In the genomic region with DNA sequence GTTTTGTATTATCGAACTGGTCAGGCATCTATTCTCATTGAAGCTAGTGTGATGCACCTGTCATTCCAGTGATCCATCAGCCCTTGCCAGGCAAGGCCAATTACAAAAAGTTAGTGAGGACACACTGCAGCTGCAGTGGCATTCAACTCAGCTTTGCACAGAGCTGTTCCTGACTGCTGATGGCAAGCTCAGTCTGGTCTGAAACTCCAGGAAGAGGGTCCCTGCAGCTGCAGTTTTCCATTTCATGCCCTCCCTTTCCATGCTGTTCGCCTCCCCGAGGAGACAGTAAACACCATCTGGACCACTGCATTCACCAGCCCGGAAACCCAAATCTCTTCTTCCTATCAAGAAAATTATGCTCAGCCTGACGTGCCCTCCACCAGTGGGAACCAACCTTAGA, we compare ENCODE assay signal across 32 mouse cellular contexts. TPM values are rescaled to one million over a fixed set of nuclear protein-coding genes. Genes with fewer than 3 reads are reported as not detected.
"Had no signal": no experiment of that assay in that cellular context is flagged by ENCODE, and none has a peak within 500 bp of the region (broad histone marks: within the 10 kb centered on the region; RNA-seq: fewer than 3 reads in every experiment).

No protein-coding gene starts in this region.

- H3K27me3 ChIP-seq: heart, embryonic 12.5 days; intestine, embryonic 15.5 days; liver, embryonic 13.5 days; liver, embryonic 15.5 days had no signal

- H3K4me2 ChIP-seq: heart, embryonic 12.5 days; hindbrain, embryonic 12.5 days; hindbrain, embryonic 14.5 days; intestine, embryonic 15.5 days; limb, embryonic 12.5 days; liver, embryonic 11.5 days; liver, embryonic 13.5 days; liver, embryonic 15.5 days had no signal

- H3K9me3 ChIP-seq: heart, embryonic 10.5 days; heart, embryonic 12.5 days; hindbrain, embryonic 10.5 days; hindbrain, embryonic 12.5 days; intestine, embryonic 15.5 days; limb, embryonic 12.5 days; liver, embryonic 13.5 days; liver, embryonic 15.5 days had no signal

- H3K27ac ChIP-seq: gastrocnemius, adult 2 months; heart, embryonic 10.5 days; hindbrain, embryonic 10.5 days; hindbrain, embryonic 12.5 days; hindbrain, embryonic 14.5 days; intestine, embryonic 15.5 days; layer of hippocampus, adult 2 months; limb, embryonic 12.5 days; liver, embryonic 13.5 days; liver, embryonic 15.5 days had no signal

- H3K4me3 ChIP-seq: gastrocnemius, adult 2 months; heart, embryonic 10.5 days; heart, embryonic 12.5 days; hindbrain, embryonic 10.5 days; hindbrain, embryonic 12.5 days; intestine, embryonic 15.5 days; layer of hippocampus, adult 2 months; limb, embryonic 12.5 days; liver, embryonic 13.5 days; liver, embryonic 15.5 days had no signal

- H3K36me3 ChIP-seq: heart, embryonic 10.5 days; heart, embryonic 12.5 days; hindbrain, embryonic 10.5 days; hindbrain, embryonic 12.5 days; intestine, embryonic 15.5 days; limb, embryonic 12.5 days; liver, embryonic 13.5 days; liver, embryonic 15.5 days had no signal

- DNase-seq: gastrocnemius, adult 2 months; gastrocnemius, postnatal 10 days; gastrocnemius, postnatal 25 days; heart, adult 18-20 months; heart, postnatal 10 days; heart, postnatal 4 days; kidney, adult 18-20 months; kidney, adult 8-10 months; kidney, postnatal 10 days; kidney, postnatal 25 days; kidney, postnatal 4 days; layer of hippocampus, postnatal 36 days; left cerebral cortex, postnatal 4 days; liver; liver, embryonic 13.5 days; liver, postnatal 0 days had no signal

- H3K4me1 ChIP-seq: heart, embryonic 10.5 days; heart, embryonic 12.5 days; hindbrain, embryonic 10.5 days; hindbrain, embryonic 12.5 days; intestine, embryonic 15.5 days; limb, embryonic 12.5 days; liver, embryonic 13.5 days; liver, embryonic 15.5 days had no signal

- H3K9ac ChIP-seq: heart, embryonic 12.5 days; hindbrain, embryonic 12.5 days; hindbrain, embryonic 14.5 days; intestine, embryonic 15.5 days; limb, embryonic 12.5 days; liver, embryonic 13.5 days; liver, embryonic 15.5 days; liver, postnatal 0 days had no signal

- ATAC-seq: hindbrain, embryonic 16.5 days; inflammation-experienced regulatory T-cells, adult 6 months; intestine, embryonic 15.5 days; intestine, postnatal 0 days; liver, postnatal 0 days had no signal

RNA-seq across cellular contexts. Expression of a gene that starts 2.4 kb away (rescaled TPM):
- total RNA-seq: gastrocnemius, adult 2 months; gastrocnemius, postnatal 25 days; granulocyte monocyte progenitor cell, adult 5-6 weeks; heart, adult 18-20 months; heart, adult 8-10 months; heart, postnatal 10 days; heart, postnatal 25 days; heart, postnatal 4 days had no signal
- polyA plus RNA-seq: inflammation-experienced regulatory T-cells, adult 6 months; liver, embryonic 11.5 days; liver, embryonic 13.5 days; liver, postnatal 0 days had no signal
